Mouse (Mus musculus): ENCODE measurements around the gene Fam169b. TPM values are rescaled to one million over a fixed set of nuclear protein-coding genes. Genes with fewer than 3 reads are reported as not detected.

Gene Fam169b
- polyA plus RNA-seq, 1 experiment from 2014 or later: 0.12 TPM

DNA sequence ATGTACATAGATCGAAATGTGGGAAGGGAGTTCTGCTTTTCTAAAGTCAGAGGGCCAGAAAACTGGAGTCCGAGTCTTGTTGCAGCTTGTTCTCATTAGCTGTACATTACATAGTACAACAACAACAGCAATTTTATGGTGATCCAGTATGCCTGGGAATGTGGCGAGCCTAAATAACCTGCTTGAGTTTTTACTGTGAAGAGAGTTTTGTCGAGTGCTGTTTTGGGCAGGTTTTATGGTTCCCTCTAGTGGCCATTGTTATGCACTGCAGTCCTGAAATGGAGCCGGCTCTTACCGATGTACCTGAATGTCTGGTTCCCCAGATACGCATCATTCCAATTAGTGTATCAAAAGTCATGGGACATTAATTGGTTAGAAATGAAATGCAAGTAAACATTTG is 83.8 kb downstream of the Fam169b start:
- no peaks in the 10 kb centered on the region for H3K36me3 ChIP-seq (replicated peaks)
- no peaks in the 10 kb centered on the region for H3K9me3 ChIP-seq
- no peak overlapping the region for H3K27ac ChIP-seq
- peak; percentile 59 for DNase-seq (ENCODE audit: extremely low spot score, low spot score)
- H3K4me3 ChIP-seq: no peak overlapping the region
- H3K27me3 ChIP-seq (ENCODE audit: poor library complexity, severe bottlenecking): peaks cover 17% of the 10 kb centered on the region
- peaks cover 15% of the 10 kb centered on the region for H3K4me1 ChIP-seq
- WGBS: 26% methylated on average over 7 of the region's 7 CpGs

DNA sequence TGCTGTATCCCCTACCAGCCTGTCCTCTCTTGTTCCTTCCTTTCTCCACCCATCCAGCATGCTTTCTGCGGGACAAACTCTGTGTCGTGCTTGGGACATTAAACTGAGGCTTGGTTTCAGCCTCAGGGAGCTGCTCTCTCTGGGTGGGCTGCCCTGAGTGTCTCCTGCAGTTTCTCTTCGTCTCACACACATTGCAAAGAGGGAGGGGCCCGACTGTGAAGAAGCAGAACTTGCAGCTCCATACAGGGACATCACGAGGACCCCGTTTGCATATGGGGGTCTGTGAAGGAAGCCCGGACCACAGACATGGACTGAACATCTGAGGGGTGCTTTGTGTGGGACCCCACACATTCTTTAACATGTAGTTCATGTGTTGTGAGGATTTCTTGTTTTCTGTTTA is 89.0 kb downstream of the Fam169b start:
- Histone ChIP-seq H3K27ac (no peak overlapping the region), H3K4me3 (no peak overlapping the region), H3K36me3 (replicated peaks) (no peaks in the 10 kb centered on the region), H3K4me1 (no peaks in the 10 kb centered on the region), H3K27me3 (ENCODE audit: poor library complexity, severe bottlenecking) (peaks cover 15% of the 10 kb centered on the region), H3K9me3 (no peaks in the 10 kb centered on the region)
- DNase-seq (ENCODE audit: extremely low spot score, low spot score): no peak
- 73% methylated on average over 7 of the region's 7 CpGs for WGBS

DNA sequence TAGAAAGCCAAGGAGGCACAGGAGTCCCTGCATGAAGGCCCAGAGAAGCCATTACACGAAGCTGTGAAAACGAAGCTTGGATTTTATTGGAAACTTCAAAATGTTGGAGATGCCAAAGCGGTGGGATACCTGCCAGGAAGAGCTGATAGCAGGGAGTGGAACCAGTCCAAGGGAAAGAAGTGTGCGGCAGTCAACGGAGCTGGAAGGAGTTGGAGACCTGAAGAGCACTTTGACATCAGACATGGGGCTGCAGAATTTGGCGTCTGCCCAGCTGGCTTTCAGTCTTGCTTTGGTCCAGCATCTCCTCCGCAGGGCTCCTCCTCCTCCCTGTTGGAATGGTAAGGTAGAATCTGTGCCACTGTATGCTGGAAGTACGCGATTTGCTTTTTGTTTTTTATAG is 92.1 kb downstream of the Fam169b start:
- no peak for DNase-seq (ENCODE audit: extremely low spot score, low spot score)
- Histone ChIP-seq H3K9me3 (no peaks in the 10 kb centered on the region), H3K36me3 (replicated peaks) (no peaks in the 10 kb centered on the region), H3K4me3 (no peak overlapping the region), H3K4me1 (peaks cover 7% of the 10 kb centered on the region; the same call in 1 of the 2 replicates), H3K27me3 (ENCODE audit: poor library complexity, severe bottlenecking) (peaks cover 27% of the 10 kb centered on the region), H3K27ac (no peak overlapping the region)
- 93% methylated on average over 9 of the region's 9 CpGs for WGBS

DNA sequence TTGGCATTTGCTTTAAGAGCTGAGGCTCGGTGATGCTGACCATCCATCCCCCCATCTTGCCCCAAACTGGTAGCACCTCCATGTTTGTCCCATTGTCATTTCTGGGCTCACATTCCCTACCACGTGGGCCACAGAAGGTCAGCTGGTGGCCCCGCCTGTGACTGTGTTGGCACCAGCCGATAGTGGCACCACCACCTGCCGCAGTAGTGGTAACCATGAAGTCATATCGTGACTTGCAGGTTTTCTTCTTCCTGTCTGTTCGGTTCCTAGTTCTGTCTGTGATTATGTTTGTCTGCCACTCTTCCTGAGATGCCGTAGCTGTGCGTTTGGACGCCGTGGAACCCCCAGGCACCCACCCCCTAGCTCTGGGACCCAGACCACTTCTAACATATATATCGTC is 95.3 kb downstream of the Fam169b start:
- 89% methylated on average over 12 of the region's 12 CpGs for WGBS
- H3K9me3 ChIP-seq: no peaks in the 10 kb centered on the region
- no peaks in the 10 kb centered on the region for H3K36me3 ChIP-seq (replicated peaks)
- no peak for DNase-seq (ENCODE audit: extremely low spot score, low spot score)
- H3K27me3 ChIP-seq (ENCODE audit: poor library complexity, severe bottlenecking): peaks cover 59% of the 10 kb centered on the region
- no peak overlapping the region for H3K27ac ChIP-seq
- H3K4me3 ChIP-seq: no peak overlapping the region
- H3K4me1 ChIP-seq: peaks cover 7% of the 10 kb centered on the region; the same call in 1 of the 2 replicates

DNA sequence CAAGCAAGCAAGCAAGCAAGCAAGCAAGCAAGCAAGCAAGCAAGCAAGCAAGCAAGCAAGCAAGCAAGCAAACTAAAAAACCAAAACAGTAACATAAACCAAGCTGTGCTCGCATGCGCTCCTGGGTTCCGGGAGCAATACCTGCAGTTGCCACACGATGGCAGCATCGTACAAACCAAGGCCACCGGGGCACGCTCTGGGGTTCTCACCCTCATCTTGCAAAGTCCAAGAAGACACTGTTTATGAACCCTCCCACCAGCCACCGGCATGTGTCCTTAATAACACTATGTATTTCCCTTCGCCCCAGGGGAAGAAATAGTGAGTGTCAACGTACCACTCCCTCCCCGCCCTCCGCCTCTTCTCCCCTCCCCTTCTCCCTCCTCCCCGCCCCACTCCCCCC is 96.1 kb downstream of the Fam169b start:
- Histone ChIP-seq H3K36me3 (replicated peaks) (no peaks in the 10 kb centered on the region), H3K27me3 (ENCODE audit: poor library complexity, severe bottlenecking) (peaks cover 59% of the 10 kb centered on the region), H3K9me3 (no peaks in the 10 kb centered on the region), H3K4me1 (peaks cover 13% of the 10 kb centered on the region), H3K27ac (no peak overlapping the region), H3K4me3 (peak overlapping the region; percentile 50)
- under 1% methylated on average over 13 of the region's 13 CpGs for WGBS
- peak; percentile 86 for DNase-seq (ENCODE audit: extremely low spot score, low spot score)

DNA sequence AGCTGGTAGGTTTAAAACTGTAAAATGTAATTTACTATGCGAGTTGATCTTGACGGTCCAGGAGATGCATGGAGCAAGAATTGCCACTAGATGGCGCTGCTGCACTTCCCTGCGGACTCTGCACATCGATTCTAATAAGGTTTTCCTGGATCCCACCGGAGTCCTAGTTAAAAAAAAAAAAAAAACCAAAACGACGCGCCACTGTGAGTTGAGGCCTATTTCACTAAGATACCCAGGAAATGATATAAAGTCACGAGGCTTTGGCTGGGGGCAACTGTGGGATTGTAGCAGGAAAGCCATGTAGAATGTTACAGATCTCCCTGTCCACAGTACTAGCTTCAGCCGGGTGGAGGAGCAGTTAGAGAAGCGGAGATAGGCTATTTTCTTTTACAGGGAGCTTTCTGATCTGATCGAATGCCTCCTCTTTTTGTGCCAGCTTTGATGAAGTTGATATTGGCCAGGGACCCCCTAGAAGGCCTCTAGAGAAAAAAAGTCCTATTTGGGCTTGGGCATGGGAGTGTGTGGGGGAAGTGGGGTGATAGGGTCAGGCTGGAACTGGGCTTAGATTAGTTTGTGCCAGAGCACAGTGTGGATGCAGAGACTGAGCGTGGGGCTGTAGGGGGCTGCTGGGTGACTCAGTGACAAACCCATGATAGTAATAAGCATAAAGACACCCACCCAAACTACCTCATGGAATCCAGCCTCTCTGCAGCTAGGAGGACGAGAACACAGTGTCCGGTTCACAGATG is 100.6 kb downstream of the Fam169b start:
- 18% methylated on average over 16 of the region's 16 CpGs for WGBS
- no peaks in the 10 kb centered on the region for H3K9me3 ChIP-seq
- peak; percentile 77 for DNase-seq (ENCODE audit: extremely low spot score, low spot score)
- no peak overlapping the region for H3K27ac ChIP-seq
- no peaks in the 10 kb centered on the region for H3K36me3 ChIP-seq (replicated peaks)
- peaks cover 56% of the 10 kb centered on the region for H3K27me3 ChIP-seq (ENCODE audit: poor library complexity, severe bottlenecking)
- H3K4me3 ChIP-seq: peak overlapping the region; percentile 33
- peaks cover 13% of the 10 kb centered on the region for H3K4me1 ChIP-seq

DNA sequence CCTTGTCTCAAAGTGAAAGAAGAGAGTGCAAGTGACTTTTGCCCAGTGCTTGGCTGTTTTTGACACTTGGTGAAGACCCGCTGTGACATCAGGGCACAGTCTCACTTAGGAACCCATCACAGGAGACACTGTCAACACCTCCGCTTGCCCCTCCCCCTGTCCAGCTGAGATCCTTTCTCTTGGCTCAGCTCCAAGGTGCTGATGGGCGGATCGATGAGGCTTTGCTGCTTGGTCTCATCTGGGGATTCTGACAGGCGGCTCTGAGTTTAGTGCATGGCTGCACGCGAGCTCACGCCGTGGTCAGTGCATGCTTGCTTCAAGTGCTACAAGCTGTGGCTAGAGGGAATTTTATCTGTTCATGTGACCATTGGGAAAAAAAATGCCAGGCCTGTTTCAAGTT is 108.5 kb downstream of the Fam169b start:
- WGBS: 58% methylated on average over 9 of the region's 9 CpGs
- Histone ChIP-seq H3K9me3 (no peaks in the 10 kb centered on the region), H3K36me3 (replicated peaks) (no peaks in the 10 kb centered on the region), H3K4me3 (no peak overlapping the region), H3K27me3 (ENCODE audit: poor library complexity, severe bottlenecking) (no peaks in the 10 kb centered on the region), H3K4me1 (peaks cover 4% of the 10 kb centered on the region; the same call in 1 of the 2 replicates), H3K27ac (no peak overlapping the region)
- DNase-seq (ENCODE audit: extremely low spot score, low spot score): no peak

DNA sequence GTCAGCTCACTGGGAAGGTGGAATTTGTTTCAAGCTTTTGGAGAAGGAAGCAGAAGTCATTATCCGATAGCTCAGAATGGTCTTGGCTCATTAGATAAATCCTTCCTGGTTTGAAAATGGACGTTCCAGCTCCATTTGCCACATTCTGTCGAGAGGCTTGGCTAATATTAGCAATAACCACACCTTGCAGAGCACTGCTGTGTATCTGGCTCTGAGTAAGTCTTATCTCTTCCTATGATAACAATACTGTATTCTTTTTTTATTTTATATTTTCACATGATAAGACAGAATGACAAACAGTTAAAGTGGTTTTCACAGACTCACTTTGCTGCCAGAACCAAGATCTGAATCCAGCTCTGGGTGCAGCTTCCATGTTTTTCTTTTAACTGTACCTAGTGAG is 113.1 kb downstream of the Fam169b start:
- no peaks in the 10 kb centered on the region for H3K36me3 ChIP-seq (replicated peaks)
- H3K4me3 ChIP-seq: no peak overlapping the region
- H3K4me1 ChIP-seq: peaks cover 4% of the 10 kb centered on the region; the same call in 1 of the 2 replicates
- DNase-seq (ENCODE audit: extremely low spot score, low spot score): no peak
- no peaks in the 10 kb centered on the region for H3K27me3 ChIP-seq (ENCODE audit: poor library complexity, severe bottlenecking)
- H3K9me3 ChIP-seq: no peaks in the 10 kb centered on the region
- no peak overlapping the region for H3K27ac ChIP-seq
- 93% methylated on average over 3 of the region's 3 CpGs for WGBS

DNA sequence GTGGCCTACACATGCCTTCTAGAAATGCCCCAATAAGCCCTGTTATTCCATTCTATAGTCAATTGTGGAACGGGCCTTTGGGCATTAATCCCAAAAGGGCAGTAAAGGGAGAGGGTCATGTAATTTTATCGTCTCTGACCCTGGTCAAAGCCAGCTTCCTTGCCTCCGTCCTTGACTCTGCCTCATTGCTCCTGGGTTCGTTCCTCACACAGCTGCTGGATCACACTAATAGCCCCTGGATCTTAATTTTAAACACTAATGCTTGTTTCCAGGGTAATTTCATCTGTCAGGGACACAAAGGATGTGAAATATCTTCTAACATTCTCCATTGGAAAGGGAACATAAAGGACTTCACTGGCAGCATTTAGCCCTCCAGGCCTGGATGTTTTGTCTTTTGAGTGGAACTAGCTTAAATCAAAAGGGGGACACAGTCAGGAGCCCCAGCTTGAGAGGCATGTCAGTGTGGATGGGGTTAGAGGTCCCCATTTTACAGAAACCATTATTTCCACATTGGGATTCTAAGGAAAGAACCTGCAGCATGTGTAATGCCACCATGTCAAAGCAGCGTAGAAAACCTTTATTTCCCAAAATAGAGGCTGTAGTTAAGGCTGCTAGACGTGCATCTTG is 122.2 kb downstream of the Fam169b start:
- no peaks in the 10 kb centered on the region for H3K9me3 ChIP-seq
- H3K27me3 ChIP-seq (ENCODE audit: poor library complexity, severe bottlenecking): no peaks in the 10 kb centered on the region
- no peak for DNase-seq (ENCODE audit: extremely low spot score, low spot score)
- peaks cover 13% of the 10 kb centered on the region for H3K4me1 ChIP-seq
- H3K36me3 ChIP-seq (replicated peaks): no peaks in the 10 kb centered on the region
- H3K4me3 ChIP-seq: no peak overlapping the region
- H3K27ac ChIP-seq: no peak overlapping the region
- WGBS: 57% methylated on average over 6 of the region's 6 CpGs

DNA sequence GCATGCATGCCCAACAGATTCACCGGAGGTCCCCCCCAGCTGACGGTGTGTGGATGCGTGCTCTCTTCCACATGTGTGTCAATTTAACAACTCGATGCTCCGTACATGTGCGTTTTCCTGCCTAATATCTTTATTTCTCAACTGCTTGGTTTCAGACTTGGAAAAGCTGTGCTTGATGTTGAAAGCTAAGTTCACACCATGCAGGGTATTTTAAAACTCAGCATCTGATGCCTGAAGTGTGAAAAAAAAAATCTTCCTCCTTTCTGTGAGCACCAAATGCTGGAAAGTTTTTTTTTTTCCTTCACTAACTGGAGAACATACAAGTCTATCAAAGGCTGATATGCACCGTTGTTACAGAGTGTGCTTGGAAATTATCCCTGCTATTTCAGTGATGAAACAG is 126.9 kb downstream of the Fam169b start:
- Histone ChIP-seq H3K9me3 (no peaks in the 10 kb centered on the region), H3K27ac (no peak overlapping the region), H3K36me3 (replicated peaks) (no peaks in the 10 kb centered on the region), H3K4me3 (no peak overlapping the region), H3K27me3 (ENCODE audit: poor library complexity, severe bottlenecking) (no peaks in the 10 kb centered on the region), H3K4me1 (peaks cover 8% of the 10 kb centered on the region)
- WGBS: 94% methylated on average over 7 of the region's 7 CpGs
- no peak for DNase-seq (ENCODE audit: extremely low spot score, low spot score)

DNA sequence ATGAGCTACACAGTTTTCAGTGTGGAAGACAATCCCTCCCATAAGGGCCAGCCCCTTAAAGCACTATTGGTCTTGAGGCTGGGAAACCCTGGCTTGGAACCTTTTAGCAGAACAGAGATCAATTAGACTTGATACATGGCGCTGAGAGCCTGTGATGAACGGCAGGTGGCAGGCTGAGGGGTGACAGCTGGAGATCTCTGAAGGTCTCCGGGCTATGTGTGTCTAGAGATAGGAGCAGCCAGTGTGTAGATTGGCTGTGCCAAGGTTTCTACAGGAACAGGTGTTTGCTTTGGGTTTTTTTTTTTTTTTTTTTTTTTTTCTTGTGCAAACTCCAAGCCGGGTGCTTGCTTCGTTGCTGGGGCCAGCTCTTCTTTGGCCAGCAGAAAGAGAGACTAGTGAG is 135.0 kb downstream of the Fam169b start:
- no peak overlapping the region for H3K27ac ChIP-seq
- DNase-seq (ENCODE audit: extremely low spot score, low spot score): no peak
- peaks cover 10% of the 10 kb centered on the region for H3K4me1 ChIP-seq

More for the DNA sequence above, 135.0 kb downstream of the Fam169b start:
- 91% methylated on average over 5 of the region's 5 CpGs for WGBS
- Histone ChIP-seq H3K9me3 (no peaks in the 10 kb centered on the region), H3K4me3 (no peak overlapping the region), H3K27me3 (ENCODE audit: poor library complexity, severe bottlenecking) (peaks cover 9% of the 10 kb centered on the region; the same call in 1 of the 2 replicates), H3K36me3 (replicated peaks) (no peaks in the 10 kb centered on the region)
